Mouse (Mus musculus): ENCODE results near the gene Hist1h2ai. TPM values are rescaled to one million over a fixed set of nuclear protein-coding genes. Genes with fewer than 3 reads are reported as not detected.
"Not testable (repeated sequence)": the region's sequence is repeated elsewhere in the genome, so short reads cannot be mapped to it uniquely, and the experiment has no call there.

The Hist1h2ai gene
- 13.8 and 17.6 TPM in 2 replicates for polyA plus RNA-seq (2016; fragmentation: Nextera tagmentation; extraction: Ambion mirVana)

- Histone ChIP-seq H3K9ac (peak within 1 kb of the TSS; percentile 85), H3K4me1 (peaks cover 59% of the 10 kb centered on the region), H3K4me3 (peak within 1 kb of the TSS; percentile 59), H3K27ac (peak within 1 kb of the TSS; percentile 99), H3K4me2 (peak within 1 kb of the TSS; percentile 91)
- WGBS (ENCODE audit: insufficient replicate concordance): under 1% methylated on average over 35 of the region's 50 CpGs
- ATAC-seq: peak; percentile 85
- not testable (repeated sequence) for H3K9me3 ChIP-seq (replicated peaks); H3K36me3 ChIP-seq; H3K27me3 ChIP-seq (replicated peaks)
Measured at GRCm38 (mm10) chr13:21715864-21716539, at the start of gene Hist1h2ai, which contains the start of gene Hist1h2bl. Gene Hist1h2ai, plus strand, starts transcription at chr13:21716422. Gene Hist1h2bl, minus strand, starts transcription at chr13:21716143.

- no peaks in the 10 kb centered on the region for H3K27me3 ChIP-seq (replicated peaks)
- no peak for ATAC-seq
- WGBS (ENCODE audit: insufficient replicate concordance): 54% methylated on average over 2 of the region's 2 CpGs
- H3K36me3 ChIP-seq: no peaks in the 10 kb centered on the region
- H3K4me3 ChIP-seq: no peak within 1 kb of the TSS
- no peaks in the 10 kb centered on the region for H3K4me1 ChIP-seq
- no peak within 1 kb of the TSS for H3K27ac ChIP-seq
- H3K4me2 ChIP-seq: no peak within 1 kb of the TSS
- H3K9me3 ChIP-seq (replicated peaks): no peaks in the 10 kb centered on the region
- no peak within 1 kb of the TSS for H3K9ac ChIP-seq
Measured at GRCm38 (mm10) chr13:21677305-21677704, 38.9 kb upstream of the Hist1h2ai start, which contains the start of gene Olfr1360. Gene Olfr1360, minus strand, starts transcription at chr13:21677405.

GRCm38 (mm10) chr13:21697811-21698210 is 18.4 kb upstream of the Hist1h2ai start, which contains the start of gene Olfr1359:
Gene Olfr1359, plus strand, starts transcription at chr13:21698111.
- Histone ChIP-seq H3K4me3 (no peak within 1 kb of the TSS), H3K9ac (no peak within 1 kb of the TSS), H3K9me3 (replicated peaks) (no peaks in the 10 kb centered on the region), H3K27me3 (replicated peaks) (peaks cover 7% of the 10 kb centered on the region; the same call in 1 of the 2 replicates), H3K4me1 (no peaks in the 10 kb centered on the region), H3K36me3 (no peaks in the 10 kb centered on the region), H3K4me2 (no peak within 1 kb of the TSS), H3K27ac (no peak within 1 kb of the TSS)
- ATAC-seq: no peak

- Histone ChIP-seq H3K27me3 (replicated peaks) (peaks cover 4% of the 10 kb centered on the region; the same call in 1 of the 2 replicates), H3K9ac (no peak overlapping the region), H3K9me3 (replicated peaks) (no peaks in the 10 kb centered on the region), H3K36me3 (no peaks in the 10 kb centered on the region), H3K27ac (no peak overlapping the region), H3K4me2 (no peak overlapping the region), H3K4me1 (peaks cover 7% of the 10 kb centered on the region), H3K4me3 (no peak overlapping the region)
- ATAC-seq: no peak
- 58% methylated on average over 4 of the region's 4 CpGs for WGBS (ENCODE audit: insufficient replicate concordance)
Measured at GRCm38 (mm10) chr13:21706669-21707068, 9.6 kb upstream of the Hist1h2ai start.

GRCm38 (mm10) chr13:21710031-21710711 is 6.1 kb upstream of the Hist1h2ai start:
- peak overlapping the region; percentile 85 for H3K4me2 ChIP-seq
- peak overlapping the region; percentile 72 for H3K4me3 ChIP-seq
- no peaks in the 10 kb centered on the region for H3K36me3 ChIP-seq
- no peaks in the 10 kb centered on the region for H3K9me3 ChIP-seq (replicated peaks)
- H3K4me1 ChIP-seq: peaks cover 19% of the 10 kb centered on the region
- H3K27me3 ChIP-seq (replicated peaks): no peaks in the 10 kb centered on the region
- WGBS (ENCODE audit: insufficient replicate concordance): under 1% methylated on average over 32 of the region's 32 CpGs
- H3K9ac ChIP-seq: peak overlapping the region; percentile 75
- peak overlapping the region; percentile 81 for H3K27ac ChIP-seq
- ATAC-seq: peak; percentile 72

GRCm38 (mm10) chr13:21710821-21711525 is 5.2 kb upstream of the Hist1h2ai start:
- Histone ChIP-seq H3K27me3 (replicated peaks) (no peaks in the 10 kb centered on the region), H3K4me2 (peak overlapping the region; percentile 85), H3K9me3 (replicated peaks) (no peaks in the 10 kb centered on the region), H3K27ac (peak overlapping the region; percentile 2), H3K9ac (peak overlapping the region; percentile 67), H3K36me3 (no peaks in the 10 kb centered on the region), H3K4me3 (peak overlapping the region; percentile 65), H3K4me1 (peaks cover 24% of the 10 kb centered on the region)
- peak; percentile 67 for ATAC-seq
- 2% methylated on average over 22 of the region's 22 CpGs for WGBS (ENCODE audit: insufficient replicate concordance)

GRCm38 (mm10) chr13:21711698-21712097 is 4.5 kb upstream of the Hist1h2ai start:
- H3K4me2 ChIP-seq: peak overlapping the region; percentile 85
- 23% methylated on average over 4 of the region's 4 CpGs for WGBS (ENCODE audit: insufficient replicate concordance)
- H3K9ac ChIP-seq: peak overlapping the region; percentile 67
- H3K36me3 ChIP-seq: no peaks in the 10 kb centered on the region
- peak overlapping the region; percentile 65 for H3K4me3 ChIP-seq
- peak overlapping the region; percentile 2; the same call in 1 of the 2 replicates for H3K27ac ChIP-seq
- no peaks in the 10 kb centered on the region for H3K27me3 ChIP-seq (replicated peaks)
- peaks cover 25% of the 10 kb centered on the region for H3K4me1 ChIP-seq
- no peaks in the 10 kb centered on the region for H3K9me3 ChIP-seq (replicated peaks)
- no peak for ATAC-seq

GRCm38 (mm10) chr13:21714725-21715124 is 1.5 kb upstream of the Hist1h2ai start:
- Histone ChIP-seq H3K9ac (peak overlapping the region; percentile 85), H3K27me3 (replicated peaks) (no peaks in the 10 kb centered on the region), H3K4me2 (peak overlapping the region; percentile 91), H3K9me3 (replicated peaks) (no peaks in the 10 kb centered on the region), H3K4me3 (peak overlapping the region; percentile 59), H3K27ac (peak overlapping the region; percentile 99), H3K4me1 (peaks cover 46% of the 10 kb centered on the region), H3K36me3 (no peaks in the 10 kb centered on the region)
- no peak for ATAC-seq
- WGBS (ENCODE audit: insufficient replicate concordance): 2% methylated on average over 7 of the region's 7 CpGs

GRCm38 (mm10) chr13:21715131-21715863 is 925 bp upstream of the Hist1h2ai start:
- ATAC-seq: no peak
- under 1% methylated on average over 22 of the region's 22 CpGs for WGBS (ENCODE audit: insufficient replicate concordance)
- no peaks in the 10 kb centered on the region for H3K36me3 ChIP-seq
- H3K9ac ChIP-seq: peak overlapping the region; percentile 85
- peak overlapping the region; percentile 91 for H3K4me2 ChIP-seq
- H3K27me3 ChIP-seq (replicated peaks): no peaks in the 10 kb centered on the region
- peak overlapping the region; percentile 99 for H3K27ac ChIP-seq
- H3K4me1 ChIP-seq: peaks cover 52% of the 10 kb centered on the region
- H3K9me3 ChIP-seq (replicated peaks): no peaks in the 10 kb centered on the region
- peak overlapping the region; percentile 59 for H3K4me3 ChIP-seq

GRCm38 (mm10) chr13:21716540-21717391 is 544 bp downstream of the Hist1h2ai start:
- H3K4me1 ChIP-seq: peaks cover 53% of the 10 kb centered on the region
- under 1% methylated on average over 15 of the region's 38 CpGs for WGBS (ENCODE audit: insufficient replicate concordance)
- not testable (repeated sequence) for H3K36me3 ChIP-seq

More at GRCm38 (mm10) chr13:21716540-21717391, 544 bp downstream of the Hist1h2ai start:
- H3K4me2 ChIP-seq: peak overlapping the region; percentile 91
- H3K27me3 ChIP-seq (replicated peaks); H3K9me3 ChIP-seq (replicated peaks): not testable (repeated sequence)
- H3K9ac ChIP-seq: peak overlapping the region; percentile 85
- H3K27ac ChIP-seq: peak overlapping the region; percentile 99
- ATAC-seq: peak; percentile 2
- peak overlapping the region; percentile 59 for H3K4me3 ChIP-seq

Measured in liver, embryonic 12.5 days (tissue).